Mouse (Mus musculus) E14TG2a.4 (cell line): ENCODE measurements around the gene Rnf169.
"Not testable (repeated sequence)": the region's sequence is repeated elsewhere in the genome, so short reads cannot be mapped to it uniquely, and the experiment has no call there.

Experiments
- H3K27me3 ChIP-seq: 2 replicates; pipeline ENCODE4 v1.6.1; 2014; ENCODE audit warnings: low read length, control low read depth; ENCODE audit not compliant: insufficient read depth
- H3K36me3 ChIP-seq: 2 replicates; pipeline ENCODE4 v1.6.1; 2014; ENCODE audit warnings: low read length, control low read depth; ENCODE audit not compliant: insufficient read depth
- H3K4me1 ChIP-seq: replicated peaks from 2 replicates; pipeline ENCODE4 v1.6.1; 2014; ENCODE audit warnings: low read depth, low read length, control low read depth
- H3K4me3 ChIP-seq: replicated peaks from 2 replicates; pipeline ENCODE4 v1.5.1; 2014; ENCODE audit warnings: mild to moderate bottlenecking, low read length
- H3K9me3 ChIP-seq: 2 replicates; pipeline ENCODE4 v1.6.1; 2014; ENCODE audit warnings: low read length, control low read depth
- CTCF ChIP-seq: conservative IDR thresholded peaks from 2 replicates; pipeline ENCODE4 v1.5.1; 2014; ENCODE audit warnings: low read length
- NANOG ChIP-seq: IDR thresholded peaks from 2 replicates; pipeline ENCODE4 v1.6.1; 2014; ENCODE audit warnings: borderline replicate concordance, low read length, mixed read lengths
- POU5F1 ChIP-seq: IDR thresholded peaks from 2 replicates; pipeline ENCODE4 v1.6.1; 2014; ENCODE audit warnings: low read length, borderline replicate concordance

The Rnf169 gene

DNA sequence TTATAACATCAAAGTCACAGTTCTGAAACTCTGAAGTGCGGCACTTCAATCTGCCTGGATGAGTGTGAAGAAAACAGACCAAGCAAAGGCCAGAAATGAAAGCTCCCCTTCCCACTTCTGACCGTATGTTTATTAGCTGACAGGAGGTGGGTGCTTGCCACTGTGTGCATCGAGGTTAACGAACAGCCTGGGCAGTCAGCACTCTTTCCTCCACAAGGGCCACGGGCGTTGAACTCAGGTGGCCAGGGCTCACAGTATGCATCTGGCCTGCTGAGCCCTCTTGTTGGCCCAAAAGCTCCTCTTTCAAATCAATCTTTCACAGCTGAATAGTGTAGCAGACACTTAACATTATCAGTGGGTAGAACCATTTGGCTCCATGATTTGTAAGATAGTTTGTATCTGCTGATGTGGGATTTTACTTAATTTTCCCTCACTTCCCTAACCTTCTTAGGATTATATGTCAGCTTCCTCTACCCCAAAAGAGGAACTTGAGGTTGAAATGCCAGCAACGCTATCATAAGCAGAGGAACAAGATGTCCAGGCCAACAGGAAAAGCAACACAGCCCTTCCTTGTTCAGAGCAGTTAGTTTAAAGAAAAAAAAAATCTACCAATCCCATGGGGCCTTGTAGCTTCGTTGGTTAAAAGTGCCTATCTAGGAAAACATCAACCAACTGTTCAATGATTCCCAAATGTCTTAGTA is 17.6 kb downstream of the Rnf169 start:
- no peak overlapping the region for H3K4me3 ChIP-seq
- no peak for TF ChIP-seq NANOG
- no peak for TF ChIP-seq POU5F1
- TF ChIP-seq CTCF = no peak
- H3K27me3 ChIP-seq = no peaks in the 10 kb centered on the region
- no peaks in the 10 kb centered on the region for H3K9me3 ChIP-seq
- H3K4me1 ChIP-seq = peaks cover 44% of the 10 kb centered on the region
- H3K36me3 ChIP-seq = peaks cover 7% of the 10 kb centered on the region

DNA sequence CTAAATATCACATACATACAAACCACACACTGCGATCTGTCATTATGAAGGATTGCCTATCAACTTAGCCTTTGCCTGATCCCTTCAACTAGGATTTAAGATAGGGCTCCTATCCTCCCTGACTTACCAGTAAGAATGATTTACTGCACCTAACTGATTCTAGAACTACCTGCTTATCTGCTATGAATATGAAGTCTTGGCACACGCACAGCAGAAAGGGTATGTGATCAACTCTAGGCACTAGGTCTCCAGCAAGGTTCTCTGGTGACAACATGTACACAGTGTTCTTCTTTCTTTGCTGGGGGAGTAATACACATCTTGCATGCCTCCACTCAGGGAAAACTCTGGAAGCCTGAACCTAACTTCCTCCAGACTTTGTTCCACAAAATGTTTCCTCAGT is 18.7 kb downstream of the Rnf169 start:
- TF ChIP-seq CTCF (no peak), NANOG (no peak), POU5F1 (no peak)
- no peak overlapping the region for H3K4me3 ChIP-seq
- peaks cover 32% of the 10 kb centered on the region for H3K4me1 ChIP-seq

DNA sequence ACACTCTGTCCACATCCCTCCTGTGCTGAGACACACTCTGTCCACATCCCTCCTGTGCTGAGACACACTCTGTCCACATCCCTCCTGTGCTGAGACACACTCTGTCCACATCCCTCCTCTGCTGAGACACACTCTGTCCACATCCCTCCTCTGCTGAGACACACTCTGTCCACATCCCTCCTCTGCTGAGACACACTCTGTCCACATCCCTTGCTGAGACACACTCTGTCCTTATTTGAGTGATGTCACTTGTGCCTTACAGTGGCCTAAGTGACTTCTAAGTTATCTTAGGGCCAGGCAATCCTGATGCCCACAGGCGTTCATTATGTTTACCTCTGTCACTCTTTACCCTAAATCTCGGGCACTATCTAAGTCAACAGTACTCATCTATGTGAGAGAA is 19.7 kb downstream of the Rnf169 start:
- H3K27me3 ChIP-seq, H3K9me3 ChIP-seq, H3K4me3 ChIP-seq: not testable (repeated sequence)
- Histone ChIP-seq H3K4me1 (peaks cover 23% of the 10 kb centered on the region), H3K36me3 (peaks cover 10% of the 10 kb centered on the region)

More for the DNA sequence above, 18.7 kb downstream of the Rnf169 start:
- Histone ChIP-seq H3K36me3 (peaks cover 10% of the 10 kb centered on the region), H3K27me3 (no peaks in the 10 kb centered on the region), H3K9me3 (no peaks in the 10 kb centered on the region)

DNA sequence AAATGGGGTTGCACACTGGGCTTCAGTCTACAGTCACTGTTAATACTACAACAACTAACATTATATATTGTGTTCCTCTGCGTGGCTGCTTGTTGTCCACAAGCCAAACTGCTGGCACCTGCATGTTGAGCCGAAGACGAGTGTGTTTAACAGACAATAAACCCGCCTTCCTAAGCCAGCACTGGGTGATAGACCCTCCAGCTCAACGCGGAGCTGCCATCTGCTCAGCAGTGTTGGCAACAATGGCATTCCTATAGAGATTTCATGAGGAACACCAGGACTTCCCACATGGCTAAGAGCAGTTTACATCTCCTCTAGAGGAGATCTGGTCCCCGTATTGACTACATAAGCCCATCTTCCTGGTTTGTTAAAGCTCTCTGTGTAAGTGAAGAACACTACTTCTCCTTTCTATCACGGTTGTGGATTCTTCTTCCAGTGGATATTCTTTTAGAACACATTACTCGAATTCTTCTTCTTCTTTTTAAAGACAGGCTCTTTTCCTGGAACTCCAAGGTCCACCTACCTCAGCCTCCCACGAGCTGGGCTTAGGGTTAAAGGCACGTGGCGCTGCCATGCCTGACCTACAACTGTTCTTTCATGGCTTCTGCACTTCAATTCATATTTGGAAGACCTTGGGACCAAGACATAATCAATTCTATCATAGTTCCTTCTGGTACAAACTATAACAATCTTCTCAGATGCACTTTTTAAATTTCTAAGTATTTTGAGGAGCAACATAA is 22.9 kb downstream of the Rnf169 start:
- Histone ChIP-seq H3K4me3 (no peak overlapping the region), H3K4me1 (peaks cover 6% of the 10 kb centered on the region), H3K36me3 (peaks cover 21% of the 10 kb centered on the region), H3K9me3 (no peaks in the 10 kb centered on the region), H3K27me3 (no peaks in the 10 kb centered on the region)
- TF ChIP-seq NANOG (no peak), POU5F1 (no peak), CTCF (no peak)

DNA sequence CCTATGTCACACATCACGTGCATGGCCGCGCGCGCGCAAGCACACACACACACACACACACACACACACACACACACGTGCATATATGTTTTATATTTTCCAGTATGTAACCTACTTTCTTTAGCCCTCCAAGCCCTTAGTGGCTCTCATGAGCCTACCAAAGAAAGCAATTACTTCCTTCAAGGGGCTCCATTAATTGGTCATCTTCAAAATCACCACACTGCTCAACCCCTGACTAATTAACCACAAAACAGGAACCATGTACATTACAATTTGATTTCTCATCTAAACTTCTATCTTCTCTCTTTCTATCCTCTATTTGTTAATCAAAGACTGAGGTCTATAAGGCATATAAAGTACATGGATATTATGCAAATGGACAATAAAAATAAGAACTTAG is 24.2 kb downstream of the Rnf169 start:
- no peak for TF ChIP-seq CTCF
- TF ChIP-seq NANOG = no peak
- TF ChIP-seq POU5F1 = no peak
- Histone ChIP-seq H3K4me3 (no peak overlapping the region), H3K27me3 (no peaks in the 10 kb centered on the region), H3K4me1 (0 out of 2 replicates have a peak, but pooled peaks cover 6% of the 10 kb centered on the region), H3K9me3 (no peaks in the 10 kb centered on the region), H3K36me3 (peaks cover 22% of the 10 kb centered on the region)

DNA sequence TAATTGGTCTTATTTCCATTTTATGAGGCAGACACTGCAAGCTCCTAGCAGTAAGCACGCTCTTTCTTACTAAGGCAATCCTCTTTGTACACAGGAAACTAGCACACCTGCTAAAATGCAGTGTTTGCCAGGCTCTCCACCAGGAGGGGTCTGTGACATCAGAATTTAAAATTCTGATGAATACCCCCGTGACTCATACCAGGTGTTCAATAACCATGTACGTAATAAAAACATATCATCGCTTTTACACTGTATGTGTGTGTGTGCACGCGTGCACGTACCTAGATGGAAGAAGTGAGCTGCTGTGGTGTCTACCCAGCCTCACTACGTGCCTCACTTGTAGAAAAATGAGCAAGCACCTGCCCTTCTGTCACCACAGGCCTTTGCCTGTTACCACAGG is 26.0 kb downstream of the Rnf169 start:
- no peak for TF ChIP-seq CTCF
- no peak for TF ChIP-seq POU5F1
- no peak for TF ChIP-seq NANOG
- H3K4me3 ChIP-seq = no peak overlapping the region
- no peaks in the 10 kb centered on the region for H3K9me3 ChIP-seq
- 0 out of 2 replicates have a peak, but pooled peaks cover 6% of the 10 kb centered on the region for H3K4me1 ChIP-seq
- no peaks in the 10 kb centered on the region for H3K27me3 ChIP-seq
- H3K36me3 ChIP-seq = peaks cover 30% of the 10 kb centered on the region

DNA sequence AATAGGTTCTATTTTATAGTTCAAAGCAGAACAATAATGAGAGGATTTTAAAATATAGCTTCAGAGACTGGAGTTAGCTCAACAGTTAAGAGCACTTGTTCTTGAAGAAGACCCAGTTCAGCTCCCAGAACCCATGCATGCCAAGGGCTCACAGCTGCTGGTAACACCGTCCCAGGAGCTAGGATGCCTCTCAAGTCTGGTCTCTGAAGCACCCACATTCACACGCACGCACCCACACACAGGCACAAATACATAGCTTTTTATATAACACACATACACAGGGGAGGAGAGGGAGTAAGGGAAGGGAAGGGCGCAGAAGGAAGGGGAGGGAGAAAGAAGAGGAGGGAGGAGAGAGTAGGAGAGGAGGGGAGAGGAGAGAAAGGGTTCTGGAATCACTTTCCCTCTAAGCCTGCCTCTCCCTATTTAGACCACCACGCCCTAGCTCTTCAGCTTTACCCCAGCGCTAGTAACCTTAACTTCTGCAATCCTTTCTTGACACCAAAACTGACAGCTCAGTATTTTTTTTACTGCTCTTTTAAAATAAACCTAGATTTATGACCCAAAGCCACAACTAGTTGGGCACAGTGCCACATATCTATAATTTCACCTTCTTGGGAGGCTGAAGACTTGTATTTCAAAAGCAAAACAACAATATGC is 26.7 kb downstream of the Rnf169 start:
- no peak for TF ChIP-seq CTCF
- no peak for TF ChIP-seq POU5F1
- TF ChIP-seq NANOG = no peak
- Histone ChIP-seq H3K4me3 (no peak overlapping the region), H3K36me3 (peaks cover 36% of the 10 kb centered on the region), H3K4me1 (0 out of 2 replicates have a peak, but pooled peaks cover 6% of the 10 kb centered on the region), H3K27me3 (no peaks in the 10 kb centered on the region), H3K9me3 (no peaks in the 10 kb centered on the region)

DNA sequence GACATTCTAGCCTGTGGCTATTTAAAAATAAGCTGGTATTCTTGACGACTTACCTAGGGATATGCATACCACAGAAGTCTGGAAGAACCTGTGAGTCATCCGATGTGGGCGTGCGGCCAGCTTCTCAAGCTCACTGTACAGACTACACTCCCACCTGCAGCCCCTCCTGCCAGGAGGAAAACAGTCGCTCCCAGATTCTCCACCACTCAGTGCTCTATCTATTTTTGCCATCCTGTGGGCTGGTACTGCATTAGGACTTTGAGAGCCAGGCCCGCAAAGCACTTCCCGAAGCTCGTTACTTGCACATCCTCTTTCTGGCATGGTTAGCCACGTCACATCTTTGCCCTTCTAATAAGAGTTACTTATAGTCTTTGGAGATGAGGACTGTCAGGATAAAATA is 32.9 kb downstream of the Rnf169 start:
- Histone ChIP-seq H3K27me3 (no peaks in the 10 kb centered on the region), H3K4me3 (no peak overlapping the region), H3K36me3 (peaks cover 68% of the 10 kb centered on the region), H3K4me1 (peaks cover 21% of the 10 kb centered on the region), H3K9me3 (no peaks in the 10 kb centered on the region)
- no peak for TF ChIP-seq CTCF
- no peak for TF ChIP-seq POU5F1
- no peak for TF ChIP-seq NANOG
